Mouse (Mus musculus): ENCODE results near the gene Mrgprg. TPM values are rescaled to one million over a fixed set of nuclear protein-coding genes. Genes with fewer than 3 reads are reported as not detected.

Gene Mrgprg
- not detected for total RNA-seq (2023)

GRCm38 (mm10) chr7:143766893-143767292 lies at the start of gene Mrgprg:
Gene Mrgprg (minus strand): TSS chr7:143766993.

GRCm38 (mm10) chr7:143783996-143784829 lies 17.4 kb upstream of the Mrgprg start, which contains the start of gene Mrgpre:
Gene Mrgpre (minus strand): TSS chr7:143784500.

GRCm38 (mm10) chr7:143756125-143757026 lies 10.4 kb downstream of the Mrgprg start, which contains the start of gene Osbpl5:
Gene Osbpl5 (minus strand): TSS chr7:143756985.

Other genes with a start within 250 kb of the Mrgprg start
- 226 TPM for gene Nap1l4, start 217.9 kb downstream of the Mrgprg start, total RNA-seq (2023)
- gene Cars, start 166.9 kb downstream of the Mrgprg start, total RNA-seq (2023): 92.9 TPM
- gene Tnfrsf26, start 138.3 kb downstream of the Mrgprg start, total RNA-seq (2023): 42.9 TPM
- 16.2 TPM for gene Tnfrsf22, start 117.3 kb downstream of the Mrgprg start, total RNA-seq (2023)
- gene Tnfrsf23, start 81.1 kb downstream of the Mrgprg start, total RNA-seq (2023): 5.5 TPM
- 23.3 TPM for gene Osbpl5, start 10.0 kb downstream of the Mrgprg start, total RNA-seq (2023)
- 1.3 TPM for gene Mrgpre, start 17.5 kb upstream of the Mrgprg start, total RNA-seq (2023)
- 10.3 TPM for gene Nadsyn1, start 55.9 kb upstream of the Mrgprg start, total RNA-seq (2023)
- 25.0 TPM for gene Dhcr7, start 56.2 kb upstream of the Mrgprg start, total RNA-seq (2023)
- not detected for gene Gm498, start 99.8 kb upstream of the Mrgprg start, total RNA-seq (2023)
- gene Shank2, start 234.9 kb upstream of the Mrgprg start, total RNA-seq (2023): not detected